Mouse (Mus musculus): ENCODE data around the gene Gtpbp2.

The Gtpbp2 gene

DNA sequence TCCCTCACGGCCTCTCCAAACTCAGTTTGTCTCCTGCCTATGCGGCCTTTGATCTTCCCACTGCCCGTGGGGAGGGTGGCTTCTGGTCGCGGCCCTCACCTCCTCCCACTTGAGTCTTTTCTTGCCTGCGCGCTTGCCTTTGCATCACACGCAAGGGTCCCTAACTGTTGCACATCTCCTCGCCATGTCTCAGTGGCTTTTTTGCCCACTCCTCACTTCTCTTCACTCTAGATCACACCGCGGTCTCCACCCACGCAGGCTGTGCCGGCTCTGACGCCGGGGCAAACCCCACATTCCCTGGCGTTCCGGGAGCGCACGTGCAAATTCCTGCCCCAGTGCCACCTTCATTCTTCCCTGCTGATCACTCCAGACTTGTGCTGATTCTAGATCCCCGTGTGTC, 42.2 kb downstream of the Gtpbp2 start:
- no peak for DNase-seq (ENCODE audit: low read depth, low spot score)

DNA sequence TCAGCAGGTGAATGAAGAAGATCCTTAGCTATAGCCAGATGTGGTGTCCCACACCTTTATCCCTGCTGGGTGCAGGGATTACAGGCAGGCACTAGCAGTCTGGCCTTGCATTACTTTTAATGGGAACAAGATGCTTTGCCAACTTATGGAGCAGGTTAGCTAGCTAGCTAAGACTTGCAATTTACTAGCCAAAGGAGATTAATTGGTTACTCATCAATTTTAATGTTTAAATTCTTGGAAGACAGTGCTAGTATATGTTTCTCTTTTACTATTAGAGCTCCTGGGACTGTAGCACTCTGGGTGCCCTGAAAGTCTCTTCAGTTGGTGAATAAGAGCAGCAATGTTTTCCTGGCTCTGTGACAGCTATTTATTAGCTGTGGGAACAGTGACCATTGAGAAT, 45.8 kb downstream of the Gtpbp2 start:
- DNase-seq (ENCODE audit: low read depth, low spot score): no peak

DNA sequence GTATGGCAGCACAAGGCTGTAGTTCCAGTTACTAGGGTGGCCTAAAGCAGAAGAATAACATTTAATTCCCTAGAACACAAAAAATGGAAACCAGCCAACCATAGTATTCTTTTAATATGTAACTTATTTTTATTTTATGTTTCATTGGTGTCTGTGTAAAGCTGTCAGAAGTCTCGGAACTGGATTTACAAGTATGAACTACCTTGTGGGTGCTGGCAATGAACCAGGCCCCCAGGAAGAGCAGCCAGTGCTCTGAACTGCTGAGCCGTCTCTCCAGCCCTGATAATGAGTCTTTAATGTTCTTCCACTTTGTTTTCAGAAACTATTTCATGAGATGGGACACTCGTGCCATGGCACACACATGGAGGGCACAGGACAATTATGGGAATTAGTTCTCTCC, 49.7 kb downstream of the Gtpbp2 start:
- no peak for DNase-seq (ENCODE audit: low read depth, low spot score)
